Mouse (Mus musculus) lung, embryonic 16.5 days (tissue): ENCODE data around the gene Acvrl1. TPM values are rescaled to one million over a fixed set of nuclear protein-coding genes. Genes with fewer than 3 reads are reported as not detected.

Source experiments
- ATAC-seq: fragments of 200-750 bp; cut with Nextera tagmentation; 2 replicates; pipeline ENCODE4 v1.8.0; 2017; ENCODE audit warnings: low read depth, mild to moderate bottlenecking, moderate library complexity
- H3K27ac ChIP-seq: fragments of 300-500 bp; sonication (generic); 2 replicates; pipeline ENCODE4 v1.5.1; 2014; ENCODE audit warnings: mild to moderate bottlenecking, control low read depth, low read length
- H3K27me3 ChIP-seq: fragments of 300-500 bp; sonication (generic); 2 replicates; pipeline ENCODE4 v1.6.1; 2014; ENCODE audit warnings: low read depth, low read length, mixed read lengths; ENCODE audit not compliant: control insufficient read depth, insufficient read depth
- H3K36me3 ChIP-seq: fragments of 300-500 bp; sonication (generic); 2 replicates; pipeline ENCODE4 v1.6.1; 2014; ENCODE audit warnings: low read length; ENCODE audit not compliant: control insufficient read depth, insufficient read depth
- H3K4me1 ChIP-seq: fragments of 300-500 bp; sonication (generic); replicated peaks from 2 replicates; pipeline ENCODE4 v1.6.1; 2014; ENCODE audit warnings: low read length, mixed read lengths; ENCODE audit not compliant: control insufficient read depth, insufficient read depth
- H3K4me2 ChIP-seq: fragments of 300-500 bp; sonication (generic); 2 replicates; pipeline ENCODE4 v1.6.1; 2014; ENCODE audit warnings: low read depth, low read length, control low read depth
- H3K4me3 ChIP-seq: fragments of 300-500 bp; sonication (generic); 2 replicates; pipeline ENCODE4 v1.5.1; 2014; ENCODE audit warnings: mild to moderate bottlenecking, low read length, control low read depth
- H3K9ac ChIP-seq: fragments of 300-500 bp; sonication (generic); 2 replicates; pipeline ENCODE4 v1.6.1; 2014; ENCODE audit warnings: low read length, control low read depth
- H3K9me3 ChIP-seq: fragments of 300-500 bp; sonication (generic); 2 replicates; pipeline ENCODE4 v1.6.1; 2016; ENCODE audit warnings: low read length; ENCODE audit not compliant: control insufficient read depth
- WGBS: fragments of 180-500 bp; shearing (Covaris S2); extraction: QIAGEN DNeasy Blood & Tissue Kit; methylation state at CpG from one replicate; pipeline ENCODE4 v1.1.7; 2014; 5-methylcytosine and 5-hydroxymethylcytosine counted together
- polyA plus RNA-seq: library from polyadenylated mRNA; unstranded; fragments of >200 nt; fragmentation: Nextera tagmentation; extraction: Ambion mirVana; gene quantifications from 2 replicates; pipeline ENCODE4 v1.2.1, GENCODE M21; 2015

Acvrl1 gene
- polyA plus RNA-seq, 1 experiment from 2014 or later: 93.3 TPM

GRCm38 (mm10) chr15:101169910-101170309 lies 41.6 kb downstream of the Acvrl1 start:
- no peaks in the 10 kb centered on the region for H3K9me3 ChIP-seq
- H3K27me3 ChIP-seq: no peaks in the 10 kb centered on the region
- H3K4me1 ChIP-seq: peaks cover 9% of the 10 kb centered on the region
- no peak overlapping the region for H3K9ac ChIP-seq
- H3K4me3 ChIP-seq: no peak overlapping the region
- H3K4me2 ChIP-seq: no peak overlapping the region
- no peaks in the 10 kb centered on the region for H3K36me3 ChIP-seq
- WGBS: 65% methylated on average over 5 of the region's 5 CpGs
- no peak for ATAC-seq
- no peak overlapping the region for H3K27ac ChIP-seq

DNA sequence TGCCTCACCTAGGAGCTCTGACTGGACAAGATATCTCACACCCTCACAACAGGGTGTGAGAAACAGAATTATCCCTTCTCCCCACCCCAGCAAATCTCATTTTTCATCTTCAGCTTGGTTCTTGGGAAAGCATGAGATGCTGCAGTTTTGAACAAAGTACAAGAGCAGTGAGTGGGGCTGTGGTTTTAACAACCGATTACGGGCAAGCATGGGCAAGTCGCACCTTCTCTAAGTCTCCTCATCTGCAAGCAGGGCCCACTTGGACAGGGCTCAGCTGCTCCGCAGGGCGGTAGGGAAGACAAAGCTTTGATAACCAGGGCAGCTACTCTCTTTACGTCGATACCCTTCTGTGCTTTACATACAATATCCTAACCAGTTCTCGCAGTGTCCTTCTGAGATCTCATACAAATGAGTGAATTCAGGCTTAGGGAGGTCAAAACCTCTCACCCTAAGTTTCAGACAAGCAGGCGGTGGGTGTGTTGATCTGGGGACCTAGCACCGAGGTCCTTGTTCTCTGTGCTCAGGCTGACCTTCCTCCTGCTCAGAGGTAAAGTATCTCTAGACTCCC lies 42.2 kb downstream of the Acvrl1 start:
- no peaks in the 10 kb centered on the region for H3K9me3 ChIP-seq
- no peak for ATAC-seq
- H3K4me3 ChIP-seq: no peak overlapping the region
- no peak overlapping the region for H3K9ac ChIP-seq
- H3K4me2 ChIP-seq: no peak overlapping the region
- no peaks in the 10 kb centered on the region for H3K36me3 ChIP-seq
- H3K4me1 ChIP-seq: peaks cover 15% of the 10 kb centered on the region
- WGBS: 78% methylated on average over 10 of the region's 10 CpGs
- H3K27me3 ChIP-seq: no peaks in the 10 kb centered on the region
- H3K27ac ChIP-seq: no peak overlapping the region

DNA sequence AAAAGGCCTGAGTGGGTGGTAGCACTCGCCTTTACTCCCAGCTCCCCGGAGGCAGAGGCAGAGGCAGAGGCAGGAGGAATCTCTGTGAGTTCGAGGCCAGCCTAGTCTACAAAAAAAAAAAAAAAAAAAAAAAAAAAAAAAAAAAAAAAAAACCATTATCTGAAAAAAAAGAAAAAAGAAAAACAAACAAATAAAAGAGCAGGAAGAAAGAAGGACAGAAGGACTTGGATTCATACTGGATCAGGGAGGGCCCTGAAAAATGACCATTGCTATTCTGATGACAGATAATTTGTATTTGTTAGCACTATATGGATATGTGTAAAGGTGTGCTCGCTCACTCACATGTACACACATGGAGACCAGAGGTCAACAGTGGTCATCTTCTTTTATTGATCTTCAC lies 43.0 kb downstream of the Acvrl1 start:
- Histone ChIP-seq H3K9me3 (no peaks in the 10 kb centered on the region), H3K4me3 (no peak overlapping the region), H3K4me2 (no peak overlapping the region), H3K4me1 (peaks cover 23% of the 10 kb centered on the region), H3K9ac (no peak overlapping the region), H3K27me3 (no peaks in the 10 kb centered on the region), H3K27ac (no peak overlapping the region), H3K36me3 (no peaks in the 10 kb centered on the region)
- no peak for ATAC-seq
- 70% methylated on average over 4 of the region's 4 CpGs for WGBS

DNA sequence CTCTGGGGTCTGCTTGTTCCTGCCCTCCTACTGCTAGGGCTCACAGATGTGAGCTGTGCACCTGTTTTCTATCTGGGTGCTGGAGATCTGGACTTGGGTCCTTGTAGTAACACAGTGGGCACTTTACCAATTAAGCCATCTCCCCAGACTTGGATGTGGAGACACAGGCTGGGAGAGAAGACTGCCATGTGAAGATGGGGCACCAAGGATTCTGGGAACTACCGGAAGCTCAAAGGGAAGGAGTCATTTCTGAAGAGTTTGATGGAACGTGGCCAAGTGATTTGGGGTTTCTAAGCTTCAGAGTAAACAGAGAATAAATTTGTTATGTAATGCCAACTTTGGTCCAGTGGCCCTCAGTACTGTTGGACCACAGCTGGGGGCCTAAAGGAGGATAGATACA lies 43.7 kb downstream of the Acvrl1 start:
- WGBS: 70% methylated on average over 2 of the region's 2 CpGs
- H3K27me3 ChIP-seq: no peaks in the 10 kb centered on the region
- H3K4me2 ChIP-seq: no peak overlapping the region

GRCm38 (mm10) chr15:101173421-101174211 lies 45.3 kb downstream of the Acvrl1 start, which contains the start of gene Acvr1b:
Acvr1b (plus strand) TSS chr15:101174067.
- Histone ChIP-seq H3K4me2 (peak within 1 kb of the TSS; percentile 86), H3K27ac (peak within 1 kb of the TSS; percentile 85), H3K27me3 (no peaks in the 10 kb centered on the region), H3K4me3 (peak within 1 kb of the TSS; percentile 62), H3K9me3 (no peaks in the 10 kb centered on the region), H3K36me3 (no peaks in the 10 kb centered on the region), H3K4me1 (peaks cover 41% of the 10 kb centered on the region), H3K9ac (peak within 1 kb of the TSS; percentile 95)
- WGBS: under 1% methylated on average over 44 of the region's 87 CpGs
- peak; percentile 93 for ATAC-seq

More for the DNA sequence above, 43.7 kb downstream of the Acvrl1 start:
- ATAC-seq: no peak
- H3K36me3 ChIP-seq: no peaks in the 10 kb centered on the region
- no peak overlapping the region for H3K4me3 ChIP-seq
- H3K27ac ChIP-seq: no peak overlapping the region
- H3K9me3 ChIP-seq: no peaks in the 10 kb centered on the region
- H3K9ac ChIP-seq: no peak overlapping the region
- peaks cover 29% of the 10 kb centered on the region for H3K4me1 ChIP-seq

DNA sequence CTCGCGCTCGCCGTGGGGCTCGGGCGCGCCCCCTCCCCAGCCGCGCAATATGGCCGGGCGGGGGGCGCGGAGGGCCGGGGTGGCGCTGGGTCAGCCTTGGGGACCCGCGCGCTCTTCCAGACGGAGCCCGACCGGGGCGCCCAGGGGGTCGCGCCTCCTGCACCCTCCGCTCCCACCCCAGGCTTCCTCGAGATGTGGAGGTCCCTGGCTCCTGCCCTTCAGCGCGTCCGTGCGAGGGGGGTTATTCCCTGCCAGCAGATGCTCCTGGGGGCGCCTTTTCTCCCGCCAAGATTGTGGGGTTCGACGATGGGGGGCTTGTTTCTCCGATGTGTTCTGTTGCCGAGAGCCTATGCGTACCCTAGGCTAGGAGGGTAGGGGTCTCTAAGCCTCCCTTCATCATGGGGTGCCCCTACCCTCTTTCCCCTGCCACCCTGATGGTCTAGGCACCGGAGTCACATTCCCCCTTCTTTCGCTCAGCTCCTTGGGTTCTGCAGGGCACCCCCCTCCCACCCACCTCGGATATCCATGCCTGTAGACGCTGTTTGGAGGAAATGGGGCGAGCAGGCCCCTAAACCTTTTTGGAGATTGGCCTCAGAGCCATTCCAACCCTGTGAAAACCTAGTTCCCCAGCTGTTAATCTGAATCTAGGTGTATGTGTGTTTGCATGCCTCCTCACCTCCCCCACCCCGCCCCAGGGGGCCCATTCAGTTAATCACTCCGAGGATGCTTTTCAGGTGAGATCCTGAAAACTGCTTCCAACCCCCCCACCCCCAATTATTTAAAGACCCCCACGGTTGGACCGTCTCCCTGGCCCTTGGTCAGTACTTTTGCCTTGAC lies 46.2 kb downstream of the Acvrl1 start:
- WGBS: under 1% methylated on average over 31 of the region's 46 CpGs
- Histone ChIP-seq H3K4me2 (peak overlapping the region; percentile 86), H3K4me1 (peaks cover 46% of the 10 kb centered on the region), H3K9ac (peak overlapping the region; percentile 95), H3K4me3 (peak overlapping the region; percentile 62), H3K36me3 (no peaks in the 10 kb centered on the region), H3K27me3 (no peaks in the 10 kb centered on the region), H3K9me3 (no peaks in the 10 kb centered on the region), H3K27ac (peak overlapping the region; percentile 74)
- ATAC-seq: peak; percentile 36

DNA sequence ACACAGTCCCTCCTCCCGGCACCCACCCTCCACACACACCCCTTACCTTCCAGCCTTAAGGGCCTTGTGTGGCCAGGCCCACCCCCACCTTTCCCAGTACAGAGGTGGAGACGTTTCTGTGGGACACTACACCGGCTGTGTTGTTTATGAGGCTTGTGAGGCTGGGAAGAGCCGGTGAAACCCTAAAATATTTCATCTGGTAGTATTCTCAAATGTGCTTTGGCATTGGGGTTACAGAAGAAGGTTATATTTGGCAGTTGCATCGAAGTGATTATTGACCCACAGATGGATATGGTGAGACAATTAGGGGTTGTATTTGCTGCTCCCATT lies 46.8 kb downstream of the Acvrl1 start:
- H3K4me2 ChIP-seq: peak overlapping the region; percentile 86
- no peaks in the 10 kb centered on the region for H3K27me3 ChIP-seq
- no peaks in the 10 kb centered on the region for H3K36me3 ChIP-seq
- peaks cover 47% of the 10 kb centered on the region for H3K4me1 ChIP-seq
- H3K9me3 ChIP-seq: no peaks in the 10 kb centered on the region
- WGBS: 13% methylated on average over 5 of the region's 5 CpGs
- peak overlapping the region; percentile 62 for H3K4me3 ChIP-seq
- H3K27ac ChIP-seq: no peak overlapping the region
- H3K9ac ChIP-seq: peak overlapping the region; percentile 95
- ATAC-seq: no peak

GRCm38 (mm10) chr15:101175613-101176283 lies 47.4 kb downstream of the Acvrl1 start:
- ATAC-seq: no peak
- H3K27me3 ChIP-seq: no peaks in the 10 kb centered on the region
- H3K4me3 ChIP-seq: peak overlapping the region; percentile 62
- no peaks in the 10 kb centered on the region for H3K36me3 ChIP-seq
- 22% methylated on average over 17 of the region's 17 CpGs for WGBS
- peak overlapping the region; percentile 86 for H3K4me2 ChIP-seq
- H3K9ac ChIP-seq: peak overlapping the region; percentile 95
- no peaks in the 10 kb centered on the region for H3K9me3 ChIP-seq
- H3K27ac ChIP-seq: peak overlapping the region; percentile 24; the same call in 1 of the 2 replicates
- peaks cover 53% of the 10 kb centered on the region for H3K4me1 ChIP-seq
